9 mouse cellular contexts compared by ENCODE assay signal in the genomic region with DNA sequence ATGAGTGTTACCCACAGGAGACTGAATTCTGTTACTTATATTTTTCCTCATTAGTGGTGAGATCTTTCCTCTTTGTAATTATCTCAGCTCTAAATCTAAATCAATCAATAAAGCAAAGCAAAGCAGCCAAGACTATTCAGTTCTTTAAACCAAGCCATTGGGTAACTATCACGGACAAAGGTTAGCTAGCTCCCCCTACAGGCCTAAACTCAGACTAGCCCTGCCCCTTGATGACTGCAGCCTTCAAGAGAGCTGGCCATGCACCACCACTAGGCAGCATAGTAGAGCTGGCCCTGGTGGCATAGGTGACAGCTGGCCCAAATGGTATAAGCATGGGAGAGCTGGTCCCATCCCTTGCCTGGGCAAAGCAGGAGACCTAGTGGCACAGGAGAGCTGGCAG. TPM values are rescaled to one million over a fixed set of nuclear protein-coding genes. Genes with fewer than 3 reads are reported as not detected.
A peak's percentile ranks its signal among the peaks of the same experiment; 100 is the strongest.
DNase-seq lines count a peak whose midpoint lies in the region; ATAC-seq and TF ChIP-seq lines count a peak whose summit lies in the region.
"Had no signal": no experiment of that assay in that cellular context is flagged by ENCODE, and none has a peak within 500 bp of the region (broad histone marks: within the 10 kb centered on the region; RNA-seq: fewer than 3 reads in every experiment).

No protein-coding gene starts in this region.

- peaks cover 3% of the 10 kb centered on the region; the same call in 1 of the 2 replicates for H3K36me3 ChIP-seq in kidney, embryonic 15.5 days
- H3K36me3 ChIP-seq in kidney, embryonic 16.5 days (ENCODE audit: insufficient read depth, low read length): no peaks in the 10 kb centered on the region
- H3K36me3 ChIP-seq in liver, embryonic 13.5 days: no peaks in the 10 kb centered on the region
- no peaks in the 10 kb centered on the region for H3K36me3 ChIP-seq in forebrain, embryonic 11.5 days (ENCODE audit: control insufficient read depth, insufficient read depth, low read length)
- H3K36me3 ChIP-seq: embryonic facial prominence, embryonic 15.5 days had no signal

- H3K27me3 ChIP-seq in kidney, embryonic 15.5 days: no peaks in the 10 kb centered on the region
- H3K27me3 ChIP-seq in Patski: no peaks in the 10 kb centered on the region
- no peaks in the 10 kb centered on the region for H3K27me3 ChIP-seq in kidney, embryonic 16.5 days (ENCODE audit: insufficient read depth, low read length)
- H3K27me3 ChIP-seq in liver, embryonic 13.5 days: no peaks in the 10 kb centered on the region
- no peaks in the 10 kb centered on the region for H3K27me3 ChIP-seq in forebrain, embryonic 11.5 days (ENCODE audit: control insufficient read depth, insufficient read depth, low read length)
- H3K27me3 ChIP-seq: embryonic facial prominence, embryonic 15.5 days had no signal

- peak; percentile 66 for TF ChIP-seq CTCF in Patski (IDR thresholded peaks at IDR 0.05)

- no peak for ATAC-seq in kidney, embryonic 15.5 days (replicated peaks; ENCODE audit: low FRiP score)
- peak; percentile 47 for ATAC-seq in Patski
- peak; percentile 39; the same call in 1 of the 2 replicates for ATAC-seq in kidney, embryonic 16.5 days (ENCODE audit: low FRiP score, low TSS enrichment)
- ATAC-seq in liver, embryonic 13.5 days (ENCODE audit: low read depth): peak; percentile 67
- ATAC-seq in forebrain, embryonic 11.5 days (replicated peaks; ENCODE audit: low FRiP score): no peak

- H3K4me1 ChIP-seq in kidney, embryonic 15.5 days: peaks cover 5% of the 10 kb centered on the region; the same call in 1 of the 2 replicates
- H3K4me1 ChIP-seq in kidney, embryonic 16.5 days (ENCODE audit: insufficient read depth, low read length): no peaks in the 10 kb centered on the region
- no peaks in the 10 kb centered on the region for H3K4me1 ChIP-seq in liver, embryonic 13.5 days (replicated peaks)
- H3K4me1 ChIP-seq in forebrain, embryonic 11.5 days (replicated peaks; ENCODE audit: control insufficient read depth, insufficient read depth, low read length): no peaks in the 10 kb centered on the region
- H3K4me1 ChIP-seq: embryonic facial prominence, embryonic 15.5 days had no signal

- 16% methylated on average over 1 of the region's 1 CpGs for WGBS in kidney, embryonic 15.5 days
- 16% methylated on average over 1 of the region's 1 CpGs for WGBS in kidney, embryonic 16.5 days
- 10% methylated on average over 1 of the region's 1 CpGs for WGBS in liver, embryonic 13.5 days (ENCODE audit: insufficient replicate concordance)
- 7% methylated on average over 1 of the region's 1 CpGs for WGBS in forebrain, embryonic 11.5 days

- POLR2A ChIA-PET in Patski (lab: Charles Lee): no interaction called here

- CTCF ChIA-PET in Patski (lab: Charles Lee): interaction anchor here (1.6 kb wide), 1 partner anchor 10 kb away, joined by 3 read pairs; no protein-coding TSS in a partner anchor

- no peak overlapping the region for H3K4me3 ChIP-seq in kidney, embryonic 15.5 days (replicated peaks)
- no peak overlapping the region for H3K4me3 ChIP-seq in kidney, embryonic 16.5 days (ENCODE audit: low read length)
- H3K4me3 ChIP-seq in liver, embryonic 13.5 days (replicated peaks): no peak overlapping the region
- no peak overlapping the region for H3K4me3 ChIP-seq in forebrain, embryonic 11.5 days (ENCODE audit: low read depth, low read length)
- H3K4me3 ChIP-seq: embryonic facial prominence, embryonic 15.5 days had no signal

- H3K9me3 ChIP-seq in kidney, embryonic 15.5 days (replicated peaks): no peaks in the 10 kb centered on the region
- no peaks in the 10 kb centered on the region for H3K9me3 ChIP-seq in kidney, embryonic 16.5 days (ENCODE audit: low read length)
- no peaks in the 10 kb centered on the region for H3K9me3 ChIP-seq in liver, embryonic 13.5 days (replicated peaks)
- H3K9me3 ChIP-seq in forebrain, embryonic 11.5 days (ENCODE audit: control insufficient read depth, low read length): no peaks in the 10 kb centered on the region
- H3K9me3 ChIP-seq: embryonic facial prominence, embryonic 15.5 days had no signal

- no peak overlapping the region for H3K27ac ChIP-seq in kidney, embryonic 15.5 days
- H3K27ac ChIP-seq in kidney, embryonic 16.5 days (ENCODE audit: low read length): no peak overlapping the region
- no peak overlapping the region for H3K27ac ChIP-seq in liver, embryonic 13.5 days
- no peak overlapping the region for H3K27ac ChIP-seq in forebrain, embryonic 11.5 days (ENCODE audit: low read depth, low read length)
- H3K27ac ChIP-seq: embryonic facial prominence, embryonic 15.5 days had no signal

- no peak overlapping the region for H3K4me2 ChIP-seq in kidney, embryonic 15.5 days
- no peak overlapping the region for H3K4me2 ChIP-seq in kidney, embryonic 16.5 days (replicated peaks; ENCODE audit: low read depth, low read length)
- no peak overlapping the region for H3K4me2 ChIP-seq in liver, embryonic 13.5 days
- H3K4me2 ChIP-seq in forebrain, embryonic 11.5 days (ENCODE audit: low read depth, low read length, severe bottlenecking): no peak overlapping the region
- H3K4me2 ChIP-seq: embryonic facial prominence, embryonic 15.5 days had no signal

- H3K9ac ChIP-seq in kidney, embryonic 15.5 days: no peak overlapping the region
- H3K9ac ChIP-seq in kidney, embryonic 16.5 days (replicated peaks; ENCODE audit: low read length): no peak overlapping the region
- no peak overlapping the region for H3K9ac ChIP-seq in liver, embryonic 13.5 days
- no peak overlapping the region for H3K9ac ChIP-seq in forebrain, embryonic 11.5 days (ENCODE audit: low read length)
- H3K9ac ChIP-seq: embryonic facial prominence, embryonic 15.5 days had no signal

- DNase-seq in kidney, adult 11 months: peak; percentile 75
- no peak for DNase-seq in Patski (ENCODE audit: low read depth, low spot score)
- DNase-seq in cerebellum, postnatal 36 days: peak; percentile 24 to 30
- no peak for DNase-seq in liver, embryonic 13.5 days
- peak; percentile 27 for DNase-seq in right cerebral cortex, postnatal 14 days
- no peak for DNase-seq in forebrain, embryonic 11.5 days (ENCODE audit: low spot score)

- in situ Hi-C loops in Patski (cut with MboI; ENCODE audit: low pct_unique_long_range_greater_than_20kb): no loop called here

RNA-seq across cellular contexts. Expression of gene Zfp941, which starts 16.3 kb away (rescaled TPM):
- 1.7 and 1.8 TPM in 2 replicates for polyA plus RNA-seq in kidney, embryonic 15.5 days (2015; fragmentation: Nextera tagmentation; extraction: Ambion mirVana)
- not detected for polyA plus RNA-seq in Patski (2021)
- polyA plus RNA-seq in kidney, embryonic 16.5 days (2015; fragmentation: Nextera tagmentation; extraction: Ambion mirVana): 1.4 and 1.6 TPM in 2 replicates
- 0.24 and 0.38 TPM in 2 replicates for polyA plus RNA-seq in liver, embryonic 13.5 days (2015; fragmentation: Nextera tagmentation; extraction: Ambion mirVana)
- polyA plus RNA-seq in forebrain, embryonic 11.5 days (2014; fragmentation: Nextera tagmentation; extraction: Ambion mirVana): 4.6 and 5.2 TPM in 2 replicates

RNA-seq across cellular contexts. Expression of gene Syce1, which starts 18.1 kb away (rescaled TPM):
- 0.10 and 0.22 TPM in 2 replicates for polyA plus RNA-seq in kidney, embryonic 15.5 days (2015; fragmentation: Nextera tagmentation; extraction: Ambion mirVana)
- not detected for polyA plus RNA-seq in Patski (2021)
- polyA plus RNA-seq in kidney, embryonic 16.5 days (2015; fragmentation: Nextera tagmentation; extraction: Ambion mirVana): 0.25 and 0.37 TPM in 2 replicates
- polyA plus RNA-seq in liver, embryonic 13.5 days (2015; fragmentation: Nextera tagmentation; extraction: Ambion mirVana): 0.17 and 0.20 TPM in 2 replicates
- polyA plus RNA-seq in forebrain, embryonic 11.5 days (2014; fragmentation: Nextera tagmentation; extraction: Ambion mirVana): not detected in 2 replicates

RNA-seq across cellular contexts. Expression of gene Urah, which starts 29.1 kb away (rescaled TPM):
- 0.62 and 0.82 TPM in 2 replicates for polyA plus RNA-seq in kidney, embryonic 15.5 days (2015; fragmentation: Nextera tagmentation; extraction: Ambion mirVana)
- polyA plus RNA-seq in Patski (2021): 0.18 TPM
- 0.49 and 0.92 TPM in 2 replicates for polyA plus RNA-seq in kidney, embryonic 16.5 days (2015; fragmentation: Nextera tagmentation; extraction: Ambion mirVana)
- polyA plus RNA-seq in liver, embryonic 13.5 days (2015; fragmentation: Nextera tagmentation; extraction: Ambion mirVana): 9.7 and 10.9 TPM in 2 replicates
- polyA plus RNA-seq in forebrain, embryonic 11.5 days (2014; fragmentation: Nextera tagmentation; extraction: Ambion mirVana): 0.48 TPM in 1 of 2 replicates, not detected in the other

RNA-seq across cellular contexts. Expression of gene Scgb1c1, which starts 39.6 kb away (rescaled TPM):
- not detected in 2 replicates for polyA plus RNA-seq in kidney, embryonic 15.5 days (2015; fragmentation: Nextera tagmentation; extraction: Ambion mirVana)
- polyA plus RNA-seq in Patski (2021): 0.23 TPM
- not detected in 2 replicates for polyA plus RNA-seq in kidney, embryonic 16.5 days (2015; fragmentation: Nextera tagmentation; extraction: Ambion mirVana)
- not detected in 2 replicates for polyA plus RNA-seq in liver, embryonic 13.5 days (2015; fragmentation: Nextera tagmentation; extraction: Ambion mirVana)
- polyA plus RNA-seq in forebrain, embryonic 11.5 days (2014; fragmentation: Nextera tagmentation; extraction: Ambion mirVana): not detected in 2 replicates

RNA-seq across cellular contexts. Expression of gene Odf3, which starts 41.9 kb away (rescaled TPM):
- polyA plus RNA-seq in kidney, embryonic 15.5 days (2015; fragmentation: Nextera tagmentation; extraction: Ambion mirVana): 0.12 TPM in 1 of 2 replicates, not detected in the other
- 0.31 TPM for polyA plus RNA-seq in Patski (2021)
- polyA plus RNA-seq in kidney, embryonic 16.5 days (2015; fragmentation: Nextera tagmentation; extraction: Ambion mirVana): 0.12 TPM in 1 of 2 replicates, not detected in the other
- polyA plus RNA-seq in liver, embryonic 13.5 days (2015; fragmentation: Nextera tagmentation; extraction: Ambion mirVana): not detected in 2 replicates
- polyA plus RNA-seq in forebrain, embryonic 11.5 days (2014; fragmentation: Nextera tagmentation; extraction: Ambion mirVana): not detected in 2 replicates

Comparison
In these comparisons a context has a peak if more than half of its experiments do, and no peak if none do; other contexts are left out.
1. ATAC-seq: peak in Patski (single experiment), kidney, embryonic 16.5 days (single experiment) and liver, embryonic 13.5 days (single experiment); none in kidney, embryonic 15.5 days (single experiment) and forebrain, embryonic 11.5 days (single experiment).
2. DNase-seq: peak in kidney, adult 11 months (single experiment), cerebellum, postnatal 36 days (2 of 2) and right cerebral cortex, postnatal 14 days (single experiment); none in Patski (single experiment), liver, embryonic 13.5 days (single experiment) and forebrain, embryonic 11.5 days (single experiment).